Mouse (Mus musculus) heart, postnatal 0 days (tissue): ENCODE results near the gene 9330159F19Rik. TPM values are rescaled to one million over a fixed set of nuclear protein-coding genes. Genes with fewer than 3 reads are reported as not detected.

ENCODE experiments used
- ATAC-seq: fragments of 200-750 bp; cut with Nextera tagmentation; 2 replicates; pipeline ENCODE4 v1.8.0; 2017; ENCODE audit warnings: low read depth, moderate number of reproducible peaks, moderate library complexity; ENCODE audit not compliant: insufficient read depth
- DNase-seq: peaks from one replicate; pipeline ENCODE4 v3.0.0-alpha.2; 2016; ENCODE audit warnings: low spot score
- H3K27ac ChIP-seq: fragments of 300-500 bp; sonication (generic); 2 replicates; pipeline ENCODE4 v1.5.1; 2014; ENCODE audit warnings: low read depth, mild to moderate bottlenecking
- H3K27me3 ChIP-seq: fragments of 300-500 bp; sonication (generic); 2 replicates; pipeline ENCODE4 v1.6.1; 2014; ENCODE audit warnings: low read length, mixed read lengths; ENCODE audit not compliant: control insufficient read depth, insufficient read depth
- H3K36me3 ChIP-seq: fragments of 300-500 bp; sonication (generic); replicated peaks from 2 replicates; pipeline ENCODE4 v1.6.1; 2014; ENCODE audit warnings: low read length, mixed read lengths; ENCODE audit not compliant: control insufficient read depth, insufficient read depth
- H3K4me1 ChIP-seq: fragments of 300-500 bp; sonication (generic); 2 replicates; pipeline ENCODE4 v1.6.1; 2014; ENCODE audit warnings: antibody characterized with exemption; ENCODE audit not compliant: control insufficient read depth, insufficient read depth
- H3K4me2 ChIP-seq: fragments of 300-500 bp; sonication (generic); 2 replicates; pipeline ENCODE4 v1.6.1; 2014; ENCODE audit warnings: low read depth, mild to moderate bottlenecking, low read length, moderate library complexity
- H3K4me3 ChIP-seq: fragments of 300-500 bp; sonication (generic); 2 replicates; pipeline ENCODE4 v1.5.1; 2014; ENCODE audit warnings: low read depth, low read length
- H3K9ac ChIP-seq: fragments of 300-500 bp; sonication (generic); replicated peaks from 2 replicates; pipeline ENCODE4 v1.6.1; 2014; ENCODE audit warnings: low read depth, low read length, mixed read lengths
- H3K9me3 ChIP-seq: fragments of 300-500 bp; sonication (generic); replicated peaks from 2 replicates; pipeline ENCODE4 v1.6.1; 2016; ENCODE audit warnings: low read length; ENCODE audit not compliant: control insufficient read depth
- CTCF ChIP-seq: IDR thresholded peaks from 2 replicates; pipeline ENCODE4 v1.5.1; 2016; ENCODE audit warnings: antibody characterized with exemption, control low read depth, low read depth
- EP300 ChIP-seq: IDR thresholded peaks from 2 replicates; pipeline ENCODE4 v1.6.1; 2016; ENCODE audit warnings: antibody characterized with exemption, low read depth
- WGBS: fragments of 180-500 bp; shearing (Covaris S2); extraction: QIAGEN DNeasy Blood & Tissue Kit; methylation state at CpG from one replicate; pipeline ENCODE4 v1.1.7; 2014; 5-methylcytosine and 5-hydroxymethylcytosine counted together
- polyA plus RNA-seq: library from polyadenylated mRNA; unstranded; fragments of >200 nt; fragmentation: Nextera tagmentation; extraction: Ambion mirVana; gene quantifications from 2 replicates; pipeline ENCODE4 v1.2.1, GENCODE M21; 2015
- total RNA-seq: library from RNA; depleted of rRNA; stranded (reverse); fragments of >200 nt; gene quantifications from 2 replicates; pipeline ENCODE4 v1.2.3, GENCODE M21; 2014; ENCODE audit warnings: low replicate concordance

The 9330159F19Rik gene
- total and polyA plus RNA-seq, 2 experiments from 2014 or later, result not detected

- DNase-seq (no peak), ATAC-seq (no peak)
- Histone ChIP-seq H3K4me2 (no peak overlapping the region), H3K27ac (no peak overlapping the region), H3K9me3 (no peaks in the 10 kb centered on the region), H3K4me1 (no peaks in the 10 kb centered on the region), H3K36me3 (no peaks in the 10 kb centered on the region), H3K27me3 (no peaks in the 10 kb centered on the region), H3K4me3 (no peak overlapping the region), H3K9ac (no peak overlapping the region)
- 54% methylated on average over 1 of the region's 1 CpGs for WGBS
- TF ChIP-seq CTCF, result no peak
Observed at GRCm38 (mm10) chr10:29200609-29201008, 10.8 kb upstream of the 9330159F19Rik start.

- H3K36me3 ChIP-seq, result no peaks in the 10 kb centered on the region
- H3K9ac ChIP-seq, result no peak overlapping the region
- H3K27ac ChIP-seq, result no peak overlapping the region
- no peak overlapping the region for H3K4me2 ChIP-seq
- no peaks in the 10 kb centered on the region for H3K27me3 ChIP-seq
- no peaks in the 10 kb centered on the region for H3K4me1 ChIP-seq
- DNase-seq (peak; percentile 36), ATAC-seq (no peak)
- TF ChIP-seq CTCF (peak; percentile 57), EP300 (no peak)
- H3K9me3 ChIP-seq, result no peaks in the 10 kb centered on the region
- no peak overlapping the region for H3K4me3 ChIP-seq
Observed at GRCm38 (mm10) chr10:29206730-29207129, 4.7 kb upstream of the 9330159F19Rik start.

GRCm38 (mm10) chr10:29208735-29209134 is 2.7 kb upstream of the 9330159F19Rik start:
- no peak for ATAC-seq
- H3K27ac ChIP-seq, result no peak overlapping the region
- H3K4me1 ChIP-seq, result no peaks in the 10 kb centered on the region
- H3K9me3 ChIP-seq, result no peaks in the 10 kb centered on the region
- no peaks in the 10 kb centered on the region for H3K27me3 ChIP-seq
- WGBS, result 33% methylated on average over 3 of the region's 3 CpGs
- TF ChIP-seq CTCF (no peak), EP300 (no peak)
- H3K9ac ChIP-seq, result no peak overlapping the region
- no peak for DNase-seq
- H3K36me3 ChIP-seq, result no peaks in the 10 kb centered on the region
- no peak overlapping the region for H3K4me2 ChIP-seq
- H3K4me3 ChIP-seq, result no peak overlapping the region

DNA sequence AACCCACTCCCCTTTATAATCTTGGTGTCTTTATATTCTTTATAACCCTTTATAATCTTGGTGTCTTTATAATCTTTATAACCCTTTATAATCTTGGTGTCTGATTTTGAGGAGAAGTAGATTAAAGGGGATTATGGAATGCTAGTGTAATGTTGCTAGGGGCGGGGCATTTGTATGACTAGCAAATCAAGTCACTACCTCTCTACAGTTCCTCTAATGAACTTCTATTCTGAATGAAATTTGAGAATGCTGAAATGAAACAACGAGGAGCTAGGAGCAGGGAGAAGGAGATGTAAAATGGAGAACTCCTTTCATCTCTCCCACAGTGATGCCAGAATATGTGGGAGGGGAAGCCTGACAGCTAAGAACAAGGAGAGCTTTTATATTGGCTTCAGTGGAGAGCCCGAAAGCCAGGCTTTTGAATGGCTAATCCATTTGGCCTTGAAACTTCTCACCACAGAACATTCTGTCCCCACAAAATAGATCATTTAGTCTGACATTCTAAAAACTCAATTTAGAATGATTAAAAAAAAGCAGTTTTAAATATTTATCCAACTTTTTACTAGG is 2.2 kb downstream of the 9330159F19Rik start:
- whole genome bisulfite sequencing, result 54% methylated on average over 3 of the region's 3 CpGs
- Histone ChIP-seq H3K4me2 (no peak overlapping the region), H3K27ac (no peak overlapping the region), H3K4me1 (no peaks in the 10 kb centered on the region), H3K27me3 (no peaks in the 10 kb centered on the region), H3K9ac (no peak overlapping the region), H3K9me3 (no peaks in the 10 kb centered on the region), H3K36me3 (no peaks in the 10 kb centered on the region), H3K4me3 (no peak overlapping the region)
- no peak for TF ChIP-seq CTCF
- no peak for TF ChIP-seq EP300
- no peak for ATAC-seq
- no peak for DNase-seq

DNA sequence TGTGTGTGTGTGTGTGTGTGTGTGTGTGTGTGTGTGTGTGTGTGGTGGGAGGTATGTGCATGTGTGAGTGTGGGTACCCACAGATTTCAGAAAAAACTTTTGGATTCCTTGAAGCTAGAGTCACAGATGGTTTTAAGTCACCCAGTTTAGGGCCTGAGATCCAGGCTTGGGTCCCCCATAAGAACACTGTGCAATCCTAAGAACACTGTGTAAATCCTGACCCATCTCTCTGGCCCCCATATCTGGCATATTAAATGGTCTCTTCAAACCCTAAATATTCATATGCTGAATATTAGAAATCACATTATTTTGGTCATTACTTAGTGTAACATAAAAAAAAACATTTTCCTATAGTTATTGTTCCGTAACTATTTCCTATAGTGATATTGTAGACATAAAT is 5.6 kb downstream of the 9330159F19Rik start:
- Histone ChIP-seq H3K4me1 (no peaks in the 10 kb centered on the region), H3K36me3 (no peaks in the 10 kb centered on the region), H3K27me3 (no peaks in the 10 kb centered on the region), H3K9ac (no peak overlapping the region), H3K4me2 (no peak overlapping the region), H3K27ac (no peak overlapping the region), H3K9me3 (no peaks in the 10 kb centered on the region), H3K4me3 (no peak overlapping the region)
- no peak for DNase-seq
- no peak for TF ChIP-seq CTCF
- no peak for TF ChIP-seq EP300
- ATAC-seq, result no peak
- 76% methylated on average over 1 of the region's 1 CpGs for WGBS

DNA sequence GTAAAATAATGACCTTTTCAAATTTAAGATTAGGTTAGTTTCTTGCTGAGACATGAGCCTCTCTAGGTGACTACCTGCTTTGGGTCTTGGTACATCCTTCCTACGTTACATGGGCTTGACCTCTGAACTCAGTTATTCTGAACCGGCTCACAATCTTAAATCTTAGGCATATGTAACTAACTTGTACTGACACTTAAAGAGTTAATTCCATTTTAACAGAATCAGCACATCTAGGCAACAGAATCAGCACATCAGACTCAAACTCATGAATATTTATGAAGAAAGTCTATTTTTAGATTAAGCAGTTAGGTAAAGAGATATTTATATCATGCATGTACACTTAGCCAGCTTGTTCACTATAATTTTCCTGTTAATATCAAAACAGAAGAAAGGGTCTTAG is 6.0 kb downstream of the 9330159F19Rik start:
- Histone ChIP-seq H3K4me2 (no peak overlapping the region), H3K27me3 (no peaks in the 10 kb centered on the region), H3K9ac (no peak overlapping the region), H3K4me1 (no peaks in the 10 kb centered on the region), H3K4me3 (no peak overlapping the region), H3K9me3 (no peaks in the 10 kb centered on the region), H3K27ac (no peak overlapping the region), H3K36me3 (no peaks in the 10 kb centered on the region)
- TF ChIP-seq EP300 (no peak), CTCF (no peak)
- WGBS, result 80% methylated on average over 2 of the region's 2 CpGs
- ATAC-seq, result no peak
- DNase-seq, result no peak
